Comparison of ENCODE assay signal across 8 mouse cellular contexts in genomic region chr19:5662981-5663913, GRCm38 (mm10). TPM values are rescaled to one million over a fixed set of nuclear protein-coding genes. Genes with fewer than 3 reads are reported as not detected.
DNase-seq lines count a peak whose midpoint lies in the region; ATAC-seq and TF ChIP-seq lines count a peak whose summit lies in the region.

Gene Sipa1 (minus strand): TSS chr19:5663707.

- no peak within 1 kb of the TSS for H3K27ac ChIP-seq in cerebellum, adult 2 months (ENCODE audit: insufficient read depth, low read length)
- H3K27ac ChIP-seq in forebrain, postnatal 0 days (ENCODE audit: low read depth, low read length), result peak within 1 kb of the TSS; percentile 16; the same call in 1 of the 2 replicates
- H3K27ac ChIP-seq in neural tube, embryonic 14.5 days (ENCODE audit: low read depth, low read length), result peak within 1 kb of the TSS; percentile 67

- H3K9me3 ChIP-seq in forebrain, postnatal 0 days (ENCODE audit: low read length), result no peaks in the 10 kb centered on the region
- no peaks in the 10 kb centered on the region for H3K9me3 ChIP-seq in neural tube, embryonic 14.5 days (ENCODE audit: control insufficient read depth, low read length)

- H3K4me1 ChIP-seq in cerebellum, adult 2 months (ENCODE audit: control insufficient read depth, insufficient read depth, low read length), result peaks cover 4% of the 10 kb centered on the region; the same call in 1 of the 2 replicates
- H3K4me1 ChIP-seq in forebrain, postnatal 0 days (ENCODE audit: insufficient read depth), result peaks cover 5% of the 10 kb centered on the region; the same call in 1 of the 2 replicates
- H3K4me1 ChIP-seq in neural tube, embryonic 14.5 days (ENCODE audit: control insufficient read depth, insufficient read depth, low read length), result peaks cover 5% of the 10 kb centered on the region; the same call in 1 of the 2 replicates

- TF ChIP-seq POLR2A in cerebellum, adult 2 months (IDR thresholded peaks at IDR 0.05; ENCODE audit: borderline replicate concordance, insufficient read depth, low read length), result no peak

- 5% methylated on average over 32 of the region's 32 CpGs for WGBS in cerebellum, adult 2 months
- WGBS in forebrain, postnatal 0 days, result 5% methylated on average over 32 of the region's 32 CpGs
- WGBS in neural tube, embryonic 14.5 days, result 2% methylated on average over 32 of the region's 32 CpGs

- ATAC-seq in forebrain, postnatal 0 days, result peak; percentile 84
- peak; percentile 85 for ATAC-seq in neural tube, embryonic 14.5 days (ENCODE audit: low read depth)

- H3K9ac ChIP-seq in forebrain, postnatal 0 days, result peak within 1 kb of the TSS; percentile 29; the same call in 1 of the 2 replicates
- H3K9ac ChIP-seq in neural tube, embryonic 14.5 days (replicated peaks; ENCODE audit: low read depth, low read length), result peak within 1 kb of the TSS; percentile 41; the same call in 1 of the 2 replicates

- H3K4me2 ChIP-seq in forebrain, postnatal 0 days (ENCODE audit: low read depth), result peak within 1 kb of the TSS; percentile 49
- H3K4me2 ChIP-seq in neural tube, embryonic 14.5 days (ENCODE audit: low read depth, low read length), result peak within 1 kb of the TSS; percentile 48

- peaks cover 39% of the 10 kb centered on the region for H3K36me3 ChIP-seq in forebrain, postnatal 0 days (ENCODE audit: insufficient read depth)
- H3K36me3 ChIP-seq in neural tube, embryonic 14.5 days (ENCODE audit: control insufficient read depth, insufficient read depth, low read length), result peaks cover 30% of the 10 kb centered on the region

- intact Hi-C loops in heart, postnatal 36 days (cut with DNase I), result no loop called here

- no peaks in the 10 kb centered on the region for H3K27me3 ChIP-seq in cerebellum, adult 2 months (ENCODE audit: control insufficient read depth, insufficient read depth, low read length)
- no peaks in the 10 kb centered on the region for H3K27me3 ChIP-seq in forebrain, postnatal 0 days (ENCODE audit: insufficient read depth, low read length)
- no peaks in the 10 kb centered on the region for H3K27me3 ChIP-seq in neural tube, embryonic 14.5 days (ENCODE audit: control insufficient read depth, insufficient read depth, low read length)

- no peak for TF ChIP-seq CTCF in cerebellum, adult 2 months (IDR thresholded peaks at IDR 0.05; ENCODE audit: borderline replicate concordance, insufficient read depth, low read depth, low read length)
- 0 out of 2 replicates have a peak, but pooled peaks have one; percentile 8 for TF ChIP-seq CTCF in forebrain, postnatal 0 days (IDR thresholded peaks at IDR 0.05; ENCODE audit: low read depth)

- DNase-seq in MEL-GATA-1-ER (ENCODE audit: extremely low read depth, low read depth), result peak; percentile 80
- peak; percentile 66 to 68 for DNase-seq in cerebellum, adult 2 months
- DNase-seq in forebrain, postnatal 0 days, result peak; percentile 67
- peak; percentile 95 to 97 for DNase-seq in heart, postnatal 36 days
- DNase-seq in layer of hippocampus, adult 18-20 months (ENCODE audit: low spot score in 2 of 2), result peak; percentile 58 to 65
- DNase-seq in lung, adult 18-20 months, result peak; percentile 96 to 97
- peak; percentile 87 for DNase-seq in testis, postnatal 14 days (ENCODE audit: low spot score)

- peak within 1 kb of the TSS; percentile 4 for H3K4me3 ChIP-seq in cerebellum, adult 2 months (replicated peaks; ENCODE audit: insufficient read depth, low read depth, low read length)
- H3K4me3 ChIP-seq in forebrain, postnatal 0 days (ENCODE audit: low read depth, low read length), result peak within 1 kb of the TSS; percentile 32
- H3K4me3 ChIP-seq in neural tube, embryonic 14.5 days (ENCODE audit: low read depth, low read length), result peak within 1 kb of the TSS; percentile 25

RNA-seq across cellular contexts. Expression of gene Sipa1, which starts in this region (rescaled TPM):
- polyA plus RNA-seq in cerebellum, adult 2 months (2012; rRNA removed), result 12.4 and 14.8 TPM in 2 replicates
- 16.6 and 18.3 TPM in 2 replicates for total RNA-seq in forebrain, postnatal 0 days (2014; rRNA removed)
- polyA plus RNA-seq in forebrain, postnatal 0 days (2015; fragmentation: Nextera tagmentation; extraction: Ambion mirVana), result 14.6 and 19.6 TPM in 2 replicates
- total RNA-seq in heart, postnatal 36 days (2021), result 10 to 100 TPM; 19.5 to 29.0 TPM
- 10 to 100 TPM; 16.5 to 17.3 TPM for total RNA-seq in layer of hippocampus, adult 18-20 months (2021)
- polyA plus RNA-seq in neural tube, embryonic 14.5 days (2014; fragmentation: Nextera tagmentation; extraction: Ambion mirVana), result 7.7 and 12.6 TPM in 2 replicates
